Mouse (Mus musculus) frontal cortex, postnatal 14 days (tissue): ENCODE results near the gene Sfmbt2.

Source experiments
- DNase-seq, 2 experiments: peaks; one replicate each; pipeline ENCODE4 v3.0.0; 2022; ENCODE audit warnings: low spot score in 2 of 2

Sfmbt2 gene

GRCm38 (mm10) chr2:10565491-10565890 lies 195.2 kb downstream of the Sfmbt2 start:
- DNase-seq = no peak

GRCm38 (mm10) chr2:10569392-10569791 lies 199.1 kb downstream of the Sfmbt2 start:
- DNase-seq = no peak

GRCm38 (mm10) chr2:10572311-10572710 lies 202.0 kb downstream of the Sfmbt2 start:
- no peak for DNase-seq

- no peak for DNase-seq
Observed at GRCm38 (mm10) chr2:10575962-10576740, 205.8 kb downstream of the Sfmbt2 start.

GRCm38 (mm10) chr2:10582673-10583072 lies 212.4 kb downstream of the Sfmbt2 start:
- DNase-seq = no peak

- no peak for DNase-seq
Observed at GRCm38 (mm10) chr2:10583103-10583502, 212.8 kb downstream of the Sfmbt2 start.

GRCm38 (mm10) chr2:10591310-10591709 lies 221.0 kb downstream of the Sfmbt2 start:
- DNase-seq = no peak

GRCm38 (mm10) chr2:10615500-10615899 lies 245.2 kb downstream of the Sfmbt2 start:
- no peak for DNase-seq
